Mouse (Mus musculus) ES-E14 (cell line): ENCODE measurements around the gene Kars.

Source experiments
- CHD2 ChIP-seq: IDR thresholded peaks from 2 replicates; pipeline ENCODE4 v1.6.1; 2014; ENCODE audit warnings: mild to moderate bottlenecking, low read depth, low read length, inconsistent platforms
- HCFC1 ChIP-seq: IDR thresholded peaks from 2 replicates; pipeline ENCODE4 v1.6.1; 2012; ENCODE audit warnings: low read length, inconsistent platforms, borderline replicate concordance; ENCODE audit not compliant: insufficient read depth
- MAFK ChIP-seq: IDR thresholded peaks from 2 replicates; pipeline ENCODE4 v1.6.1; 2014; ENCODE audit warnings: mild to moderate bottlenecking, low read depth, low read length, inconsistent platforms; ENCODE audit not compliant: insufficient read depth
- ZC3H11A ChIP-seq: IDR thresholded peaks from 2 replicates; pipeline ENCODE4 v1.6.1; 2012; ENCODE audit warnings: low read depth, mild to moderate bottlenecking, inconsistent platforms, low read length, borderline replicate concordance
- ZNF384 ChIP-seq: IDR thresholded peaks from 2 replicates; pipeline ENCODE4 v1.6.1; 2012; ENCODE audit warnings: low read depth, low read length, inconsistent platforms

- TF ChIP-seq CHD2 (no peak), ZC3H11A (no peak), ZNF384 (no peak), HCFC1 (no peak), MAFK (no peak)
These were observed 37.0 kb downstream of the Kars start for GRCm38 (mm10) chr8:111974138-111974537.
